Mouse (Mus musculus): ENCODE measurements around the gene Krt18.
"Not testable (repeated sequence)": the region's sequence is repeated elsewhere in the genome, so short reads cannot be mapped to it uniquely, and the experiment has no call there.

The Krt18 gene

DNA sequence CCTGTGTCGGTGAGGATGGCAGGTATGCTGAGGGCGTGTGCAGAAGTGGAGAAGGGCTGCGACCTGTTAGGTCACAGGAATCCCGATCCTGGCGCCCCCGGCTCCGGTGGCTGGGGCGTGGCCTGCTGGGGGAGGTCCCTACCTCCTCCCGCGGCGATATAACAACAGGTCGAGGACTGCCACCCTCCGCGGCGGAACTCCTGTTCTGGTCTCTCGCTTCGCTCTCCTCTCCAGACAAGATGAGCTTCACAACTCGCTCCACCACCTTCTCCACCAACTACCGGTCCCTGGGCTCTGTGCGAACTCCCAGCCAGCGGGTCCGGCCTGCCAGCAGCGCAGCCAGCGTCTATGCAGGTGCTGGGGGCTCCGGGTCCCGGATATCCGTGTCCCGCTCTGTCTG lies at the start of gene Krt18:
Krt18 (plus strand) TSS at position 141 of the 400 bp plus-strand sequence.
- peak; percentile 33 to 54 for DNase-seq

DNA sequence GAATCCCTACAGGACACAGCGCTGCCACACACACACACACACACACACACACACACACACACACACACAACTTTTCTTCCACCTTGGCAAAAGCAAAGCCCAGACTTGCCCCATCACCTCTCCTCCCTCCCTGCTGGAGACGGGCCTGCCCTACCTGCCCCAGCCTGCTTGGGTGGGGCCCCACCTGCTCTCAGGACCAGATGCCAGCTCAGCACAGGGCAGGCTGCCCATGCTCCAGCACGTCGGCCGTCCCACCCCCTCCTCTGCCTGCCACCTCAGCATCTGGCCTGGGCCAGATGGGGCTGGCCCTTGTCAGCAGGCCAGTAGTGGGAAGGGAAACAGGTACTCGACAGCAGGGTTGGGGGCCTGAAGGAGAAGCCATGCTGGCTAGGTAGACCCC lies 47.1 kb upstream of the Krt18 start:
- DNase-seq: peak; percentile 92 to 93

DNA sequence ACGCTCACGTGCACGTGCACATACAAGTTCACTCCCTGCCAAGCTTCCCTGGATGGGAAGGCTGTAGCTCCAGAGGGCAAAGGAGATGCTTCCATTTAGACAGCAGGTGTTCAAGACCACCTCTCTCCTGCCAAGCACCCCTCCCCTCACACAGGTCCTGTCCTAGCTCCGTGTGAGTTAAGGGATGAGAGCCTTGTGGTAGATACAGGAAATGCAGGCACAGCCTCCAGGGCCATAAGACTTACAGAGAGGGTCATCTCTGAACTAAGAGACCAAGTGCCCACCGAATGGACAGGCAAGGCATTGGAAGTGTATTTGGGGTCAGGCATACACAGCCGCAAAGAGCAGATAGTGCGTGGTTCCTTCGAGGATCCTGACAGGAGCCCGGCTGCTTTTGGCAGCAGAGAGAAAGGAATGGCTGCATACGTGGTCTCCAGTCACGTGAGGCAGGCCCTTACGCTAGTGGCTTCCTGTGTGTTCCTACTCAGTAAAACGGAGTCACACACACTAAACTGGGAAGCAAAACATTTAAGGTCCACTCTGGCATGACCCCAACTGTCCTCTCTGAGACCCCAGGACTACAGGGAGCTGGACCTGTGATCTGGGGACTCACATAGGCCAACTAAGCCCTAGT lies 44.5 kb upstream of the Krt18 start:
- peak in 1 of 2 experiments; percentile 12 for DNase-seq

DNA sequence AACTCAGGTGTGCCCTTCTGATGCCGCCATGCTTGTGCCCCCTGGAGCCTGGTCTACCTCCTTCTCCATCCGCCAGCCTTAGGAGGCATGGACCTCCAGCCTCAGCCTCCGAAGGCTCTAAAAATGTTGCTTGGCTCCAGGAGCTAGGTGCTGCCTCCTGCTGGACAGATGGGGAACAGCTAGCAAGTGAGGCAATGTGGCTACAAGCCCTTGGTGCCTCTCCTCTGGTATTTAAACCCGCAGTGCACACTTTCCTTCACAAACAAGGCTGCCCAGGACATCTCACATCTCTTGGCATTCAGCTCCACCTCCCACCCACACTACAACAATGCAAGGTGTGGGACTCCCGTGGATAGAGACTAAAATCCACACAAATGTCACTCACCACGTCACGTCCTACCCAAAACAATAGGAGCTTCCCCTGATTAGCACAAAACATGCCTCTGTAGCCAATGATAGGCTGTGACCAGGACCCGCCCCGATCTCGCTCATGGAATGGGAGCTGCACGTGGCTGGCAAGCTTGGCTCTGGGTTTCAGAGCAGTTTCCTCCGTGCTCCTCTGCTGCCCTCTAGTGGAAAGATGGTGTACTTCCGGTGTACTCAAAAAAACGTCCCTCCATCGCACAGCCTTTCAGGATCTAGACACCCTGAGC lies 43.9 kb upstream of the Krt18 start:
- peak; percentile 95 for DNase-seq

DNA sequence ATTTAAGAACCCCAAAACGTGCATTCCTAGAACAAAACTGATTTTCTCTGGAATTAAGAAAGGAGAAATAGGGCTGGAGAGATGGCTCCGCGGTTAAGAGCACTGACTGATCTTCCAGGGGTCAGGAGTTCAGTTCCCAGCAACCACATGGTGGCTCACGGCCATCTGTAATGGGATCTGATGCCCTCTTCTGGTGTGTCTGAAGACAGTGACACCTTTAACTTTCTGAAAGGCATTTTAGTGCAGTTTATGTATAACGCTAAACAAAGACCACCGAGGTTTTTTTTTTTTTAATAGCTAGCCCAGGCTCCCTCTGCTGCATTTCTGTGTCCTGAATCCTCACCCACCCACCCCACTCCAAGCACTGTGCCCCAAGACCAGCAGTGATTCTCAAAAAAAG lies 43.2 kb upstream of the Krt18 start:
- DNase-seq: no peak

DNA sequence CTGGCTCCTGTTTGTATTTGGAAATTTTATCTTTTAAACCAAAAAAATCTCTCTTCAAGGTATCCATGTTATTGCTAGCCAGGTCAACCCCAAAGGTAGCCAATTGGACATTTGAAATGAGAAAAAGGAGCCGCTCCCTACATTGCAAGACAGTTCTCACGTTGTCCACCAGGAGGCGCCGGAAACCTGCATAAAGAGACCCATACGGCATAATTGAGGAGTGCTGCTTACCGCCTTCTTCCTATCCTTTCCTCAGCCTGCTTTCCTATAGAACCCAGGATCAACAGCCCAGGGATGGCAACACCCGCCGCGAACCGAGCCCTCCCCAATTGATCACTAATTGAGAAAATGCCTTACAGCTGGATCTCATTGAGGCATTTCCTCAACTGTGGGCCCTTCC lies 39.9 kb upstream of the Krt18 start:
- peak; percentile 79 to 91 for DNase-seq

DNA sequence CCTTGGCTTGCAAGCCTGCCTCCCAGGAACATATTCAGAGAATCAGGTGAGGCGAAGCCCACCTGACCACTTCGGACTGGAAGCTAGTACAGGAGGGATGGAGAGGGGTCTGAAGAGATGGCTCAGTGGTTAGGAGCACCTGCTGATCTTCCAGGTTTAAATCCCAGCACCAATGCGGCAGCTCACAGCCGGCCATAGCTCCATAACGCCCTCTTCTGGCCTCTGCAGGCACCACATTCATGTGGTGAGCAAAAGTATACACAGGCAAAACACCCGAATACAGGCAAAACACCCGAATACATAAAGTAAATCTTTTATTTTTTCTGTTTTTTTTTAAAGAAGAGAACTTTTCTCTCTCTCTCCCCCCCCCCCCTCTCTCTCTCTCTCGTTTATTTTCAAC lies 39.3 kb upstream of the Krt18 start:
- DNase-seq: no peak

DNA sequence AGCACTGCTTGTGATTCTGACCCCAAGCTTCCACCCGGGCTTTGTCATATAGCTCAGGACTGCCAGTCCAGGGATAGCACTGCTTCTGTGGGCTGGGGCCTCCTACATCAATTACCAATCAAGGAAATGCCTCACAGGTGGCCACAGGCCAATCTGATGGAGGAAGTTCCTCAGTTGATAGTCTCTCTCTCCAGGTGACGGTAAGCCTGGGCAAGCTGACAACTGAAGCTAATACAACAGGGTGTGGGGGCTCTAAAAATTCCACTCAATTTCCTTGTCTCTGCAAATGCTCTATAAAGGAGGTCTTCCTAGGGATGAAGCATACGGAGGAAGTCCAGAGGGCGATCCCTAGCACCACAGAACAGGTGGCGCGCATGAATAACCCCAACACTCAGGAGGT lies 37.0 kb upstream of the Krt18 start:
- DNase-seq: no peak

DNA sequence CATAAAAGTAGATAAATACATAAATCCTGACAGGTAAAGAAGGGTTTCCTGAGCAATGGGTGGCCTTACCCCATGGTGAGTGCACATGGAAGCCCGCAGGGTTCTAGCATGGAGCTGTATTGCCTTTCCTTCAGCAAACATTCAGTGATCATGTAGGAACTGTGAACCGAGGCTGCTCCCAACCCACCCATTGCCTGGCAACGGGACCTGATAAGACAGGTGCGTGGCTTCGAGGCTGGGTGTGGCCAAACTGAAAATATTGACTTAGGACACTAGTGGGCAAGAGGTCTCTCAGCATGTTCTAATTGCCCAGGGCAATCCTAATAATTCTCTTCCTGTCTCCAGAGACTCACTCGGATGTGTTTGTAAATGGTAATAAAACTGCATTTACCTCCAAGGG lies 33.6 kb upstream of the Krt18 start:
- no peak for DNase-seq

DNA sequence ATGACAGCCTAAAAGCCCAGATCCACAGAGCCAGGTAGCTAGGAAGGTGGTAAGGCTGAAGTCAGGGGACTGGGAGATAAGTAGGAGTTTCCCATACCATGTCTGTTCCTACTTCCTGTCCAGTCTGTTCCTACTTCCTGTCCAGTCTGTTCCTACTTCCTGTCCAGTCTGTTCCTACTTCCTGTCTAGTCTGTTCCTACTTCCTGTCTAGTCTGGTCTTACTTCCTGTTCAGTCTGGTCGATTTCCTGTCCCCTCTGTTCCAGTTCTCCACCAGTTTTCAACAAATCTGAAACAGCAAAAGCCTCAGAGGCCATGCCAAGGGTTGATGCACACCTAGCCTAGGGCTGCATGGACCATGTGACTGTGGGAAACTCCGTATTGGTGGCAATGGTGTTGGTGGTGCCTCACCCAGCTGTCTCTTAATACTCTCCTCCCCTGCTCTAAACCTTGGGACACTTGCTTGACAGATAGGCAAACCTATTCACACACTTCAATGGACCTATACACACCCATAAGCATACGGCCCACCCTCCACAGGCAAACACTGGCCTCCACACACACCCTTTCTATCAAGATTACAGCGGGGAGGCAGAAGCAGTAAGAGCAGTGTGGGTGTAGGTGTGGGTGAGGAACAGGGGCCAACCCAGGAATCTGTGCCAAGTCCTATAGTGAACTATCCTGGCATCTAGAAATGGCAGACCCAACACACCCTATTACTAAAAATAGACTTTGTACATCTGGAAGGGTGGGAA lies 32.3 kb upstream of the Krt18 start:
- DNase-seq: no peak

DNA sequence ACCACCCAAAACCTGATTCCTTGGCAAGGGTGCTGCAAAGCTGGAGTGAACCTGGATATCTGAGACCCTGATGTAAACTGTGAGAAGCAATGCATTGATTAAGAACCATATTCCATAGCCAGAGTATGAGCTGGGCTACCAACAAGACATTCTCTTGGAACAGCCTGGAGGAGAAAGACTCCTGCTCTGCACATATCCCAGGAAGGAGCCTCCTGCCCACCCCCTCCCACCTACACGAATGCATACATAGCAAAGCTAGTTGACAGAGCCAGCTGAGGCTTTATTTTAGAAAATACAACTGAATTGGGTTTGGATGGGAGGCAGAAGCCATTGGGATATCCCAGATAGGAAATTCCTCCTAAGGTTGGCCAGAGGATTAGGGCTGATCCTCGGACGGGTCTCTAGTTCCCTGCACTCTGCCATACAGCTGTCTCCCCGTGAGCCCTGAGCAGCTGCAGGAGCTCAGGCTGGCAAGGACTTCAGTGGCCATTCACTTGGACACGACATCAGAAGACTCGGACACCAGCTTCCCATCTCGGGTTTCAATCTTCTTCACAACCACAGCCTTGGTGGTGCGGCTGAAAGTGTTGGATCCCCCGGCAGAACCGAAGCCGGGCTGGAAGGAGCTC lies 31.4 kb upstream of the Krt18 start:
- not testable (repeated sequence) for DNase-seq

DNA sequence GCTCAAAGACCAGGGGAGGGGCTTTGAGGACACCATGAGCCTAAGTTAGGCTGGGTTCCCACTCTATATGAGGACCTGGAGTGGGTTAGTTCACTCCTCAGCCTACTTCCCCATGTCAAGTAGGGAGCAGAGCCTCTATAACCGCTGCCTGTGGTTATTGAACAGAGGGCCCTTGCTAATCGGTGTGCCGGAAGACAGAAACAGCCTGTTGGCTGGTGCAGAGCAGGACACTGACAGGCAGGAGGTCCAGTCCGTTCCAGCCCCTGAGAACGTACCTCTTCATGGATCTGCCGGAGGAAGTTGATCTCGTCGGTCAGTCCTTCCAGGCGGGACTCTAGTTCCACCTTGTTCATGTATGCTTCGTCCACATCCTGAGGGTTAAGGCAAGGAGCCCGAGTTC lies 28.8 kb upstream of the Krt18 start:
- DNase-seq: no peak

DNA sequence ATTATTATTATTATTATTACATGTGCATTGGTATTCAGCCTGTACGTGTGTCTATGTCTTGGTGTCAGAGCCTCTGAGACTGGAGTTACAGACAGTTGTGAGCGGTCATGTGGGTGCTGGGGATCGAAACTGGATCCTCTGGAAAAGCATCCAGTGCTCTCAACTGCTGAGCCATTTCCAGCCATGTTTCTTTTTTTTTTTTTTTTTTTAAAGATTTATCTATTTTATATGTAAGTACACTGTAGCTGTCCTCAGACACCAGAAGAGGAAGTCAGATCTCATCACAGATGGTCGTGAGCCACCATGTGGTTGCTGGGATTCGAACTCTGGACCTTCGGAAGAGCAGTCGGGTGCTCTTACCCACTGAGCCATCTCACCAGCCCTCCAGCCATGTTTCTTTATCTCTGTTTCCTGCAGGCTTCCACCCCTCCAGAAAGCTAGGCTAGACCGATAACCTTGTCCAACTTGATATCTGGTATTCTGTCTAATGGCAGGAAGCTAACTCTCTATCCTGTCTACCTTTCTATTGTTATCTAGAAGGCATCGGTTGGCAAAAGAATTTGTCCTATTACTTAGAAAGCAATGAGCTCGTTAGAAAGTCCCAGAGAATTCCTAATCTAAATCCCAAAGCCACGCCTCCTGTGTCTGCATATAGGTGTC lies 28.2 kb upstream of the Krt18 start:
- no peak for DNase-seq

DNA sequence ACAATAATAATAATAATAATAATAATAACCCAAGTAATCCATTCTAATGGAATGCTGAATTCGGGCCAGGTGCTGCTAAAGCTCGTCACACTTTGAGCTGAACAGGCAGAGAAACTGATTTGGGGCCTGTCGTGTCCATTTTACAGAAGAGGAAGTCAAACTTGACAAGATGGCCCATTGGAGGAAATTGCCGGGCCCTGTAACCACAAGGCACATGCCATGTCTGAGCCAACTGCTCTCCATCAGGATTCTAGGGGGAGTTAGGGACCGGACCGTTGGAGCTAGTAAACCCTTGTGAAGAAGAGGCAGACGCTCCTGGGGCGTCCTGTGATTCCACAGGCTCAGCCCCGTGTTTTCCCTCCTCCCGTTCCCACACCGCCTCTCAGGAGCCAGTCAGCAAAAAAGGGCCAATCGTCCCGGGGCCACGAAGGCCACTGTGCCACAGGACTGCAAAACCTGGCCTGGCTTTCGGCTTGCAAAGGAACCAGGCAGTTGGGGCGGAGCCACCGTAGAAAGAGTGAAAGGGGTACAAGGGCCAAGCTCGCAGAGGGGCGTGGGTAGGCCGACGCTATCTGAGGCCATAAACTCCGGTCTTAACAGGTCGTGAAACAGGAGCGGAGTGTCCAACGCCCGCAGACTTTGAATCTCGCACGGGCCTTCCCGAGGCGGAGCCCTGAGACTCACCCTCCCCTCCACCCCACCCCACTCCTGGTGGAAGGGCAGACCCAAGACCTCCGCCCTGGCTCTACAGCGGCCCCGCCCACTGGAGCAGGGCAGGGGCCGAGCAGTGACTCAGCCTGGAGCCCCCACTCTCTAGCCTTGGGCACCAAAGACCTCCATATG lies 25.1 kb upstream of the Krt18 start:
- peak; percentile 88 to 89 for DNase-seq

DNA sequence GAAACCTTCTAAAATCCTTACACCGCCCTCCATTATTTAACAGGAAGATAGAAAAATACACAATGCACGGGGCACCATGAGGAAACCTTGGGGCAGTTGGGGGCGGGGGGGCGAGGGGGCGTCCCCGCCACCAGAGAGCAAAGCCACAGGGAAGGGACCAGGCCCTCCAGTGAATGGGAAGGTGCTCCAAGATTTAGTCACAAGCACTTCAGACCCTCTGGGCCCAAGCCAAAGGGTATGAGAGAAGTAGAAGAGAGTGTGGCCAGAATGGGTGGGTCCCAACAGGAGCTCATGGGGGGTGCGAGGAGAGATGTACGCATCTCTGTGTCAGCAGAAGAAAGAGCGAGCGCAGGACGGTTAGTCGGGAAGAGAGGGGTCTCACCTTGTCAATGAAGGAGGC lies 24.5 kb upstream of the Krt18 start:
- DNase-seq: peak in 1 of 2 experiments; percentile 35

DNA sequence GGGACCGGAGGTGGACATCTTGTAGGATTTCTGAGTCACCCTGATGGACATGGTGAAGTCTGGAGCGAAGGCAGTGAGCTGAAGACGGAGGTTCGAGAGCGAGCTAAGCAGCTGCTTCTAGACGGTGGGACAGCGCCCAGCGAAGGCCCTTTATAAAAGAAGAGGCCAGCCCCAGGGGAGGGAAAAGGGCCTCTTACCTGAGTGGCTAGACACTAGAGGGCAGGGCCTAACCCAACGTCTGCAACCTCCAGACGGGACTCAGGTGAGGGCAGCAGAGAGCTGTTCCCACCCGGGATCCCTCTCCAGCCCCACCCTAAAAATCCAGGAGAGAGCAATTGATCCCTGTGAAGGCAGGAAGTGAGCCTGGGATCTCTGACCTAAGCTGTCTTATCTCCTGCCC lies 23.8 kb upstream of the Krt18 start, which contains the start of gene Krt8:
Krt8 (minus strand) TSS at position 294 of the 400 bp plus-strand sequence.
- DNase-seq: peak; percentile 78 to 81

DNA sequence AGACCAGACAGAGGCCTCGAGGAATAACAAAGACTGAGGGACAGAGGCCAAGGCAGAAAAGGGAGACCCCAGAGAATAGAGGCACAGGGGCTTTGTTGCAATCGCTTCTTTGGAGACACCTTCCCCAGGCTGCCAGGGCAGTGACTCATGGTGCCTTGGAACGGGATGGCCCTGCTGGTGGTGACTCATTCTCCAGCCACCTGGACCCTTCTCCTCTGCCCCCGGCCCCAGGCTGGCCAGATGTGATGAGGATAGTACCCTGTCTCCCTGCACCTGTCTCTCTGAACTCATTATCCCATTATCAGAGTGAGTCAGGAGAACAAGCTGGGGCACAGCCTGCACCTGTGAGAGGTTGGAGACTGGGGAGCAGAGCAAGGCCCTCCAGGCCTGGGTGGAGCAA lies 22.7 kb upstream of the Krt18 start:
- no peak for DNase-seq

DNA sequence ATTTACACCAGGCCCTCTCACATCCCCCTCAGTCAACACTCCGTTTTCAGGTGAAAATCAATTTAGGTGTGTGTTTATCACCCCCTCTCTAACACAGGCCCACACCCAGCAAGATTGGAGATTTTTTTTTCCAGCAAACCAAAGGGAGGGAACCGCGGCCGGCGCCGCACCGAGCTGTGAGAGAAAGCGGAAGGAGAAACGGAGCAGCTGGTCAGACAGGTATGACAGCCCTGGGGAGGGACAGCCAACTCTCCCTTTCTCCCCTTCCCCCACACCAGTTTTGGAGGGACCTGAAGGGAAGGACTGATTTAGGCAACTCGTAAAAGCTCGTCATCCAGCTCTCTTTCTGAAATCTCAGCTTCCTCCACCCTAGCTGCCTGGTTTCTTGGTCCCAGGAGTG lies 21.7 kb upstream of the Krt18 start:
- DNase-seq: peak in 1 of 2 experiments; percentile 41

DNA sequence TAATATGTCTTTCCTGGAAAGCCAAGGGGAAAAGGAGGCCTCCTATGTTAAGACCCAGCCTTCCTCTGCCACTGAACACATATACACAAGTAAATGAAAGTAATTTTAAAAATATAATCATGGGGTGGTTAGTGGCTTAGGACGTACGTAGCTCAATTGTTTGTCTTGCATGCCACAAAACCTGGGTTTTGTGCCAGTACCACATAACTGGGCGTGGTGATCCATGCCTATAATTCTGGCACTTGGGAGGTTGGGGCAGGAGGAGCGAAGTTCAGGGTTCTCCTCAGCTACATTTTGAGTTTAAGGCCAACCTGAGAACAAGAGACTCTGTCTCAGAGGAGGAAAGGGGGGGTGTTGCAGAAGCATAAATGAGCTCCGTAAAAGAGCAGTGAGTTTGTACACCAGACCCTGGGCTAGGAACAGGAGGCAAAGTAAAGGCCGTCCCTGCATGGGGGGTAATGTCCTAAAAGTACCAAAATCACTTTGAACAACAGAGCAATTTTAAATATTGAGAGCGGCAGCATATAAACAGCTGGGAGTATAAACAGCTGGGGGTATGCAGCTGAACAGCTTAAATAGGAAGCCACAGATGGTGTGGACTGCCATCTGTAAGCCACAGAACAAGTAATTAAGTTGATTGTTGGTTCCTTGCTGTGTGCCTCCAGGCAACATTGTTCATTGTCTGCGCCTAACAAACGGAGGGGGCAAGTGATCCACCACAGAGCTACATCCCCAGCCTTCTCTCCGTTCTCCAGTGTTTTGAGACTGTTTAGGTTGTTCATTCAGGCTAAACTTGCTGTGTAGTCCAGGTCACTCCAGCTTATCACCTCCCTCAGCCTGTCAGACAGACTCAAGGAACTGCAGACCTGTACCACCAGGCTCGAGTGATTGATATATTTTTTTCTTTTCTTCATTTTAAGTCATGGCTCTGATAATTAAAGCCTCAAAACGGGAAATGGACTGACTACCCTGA lies 20.6 kb upstream of the Krt18 start:
- no peak for DNase-seq

DNA sequence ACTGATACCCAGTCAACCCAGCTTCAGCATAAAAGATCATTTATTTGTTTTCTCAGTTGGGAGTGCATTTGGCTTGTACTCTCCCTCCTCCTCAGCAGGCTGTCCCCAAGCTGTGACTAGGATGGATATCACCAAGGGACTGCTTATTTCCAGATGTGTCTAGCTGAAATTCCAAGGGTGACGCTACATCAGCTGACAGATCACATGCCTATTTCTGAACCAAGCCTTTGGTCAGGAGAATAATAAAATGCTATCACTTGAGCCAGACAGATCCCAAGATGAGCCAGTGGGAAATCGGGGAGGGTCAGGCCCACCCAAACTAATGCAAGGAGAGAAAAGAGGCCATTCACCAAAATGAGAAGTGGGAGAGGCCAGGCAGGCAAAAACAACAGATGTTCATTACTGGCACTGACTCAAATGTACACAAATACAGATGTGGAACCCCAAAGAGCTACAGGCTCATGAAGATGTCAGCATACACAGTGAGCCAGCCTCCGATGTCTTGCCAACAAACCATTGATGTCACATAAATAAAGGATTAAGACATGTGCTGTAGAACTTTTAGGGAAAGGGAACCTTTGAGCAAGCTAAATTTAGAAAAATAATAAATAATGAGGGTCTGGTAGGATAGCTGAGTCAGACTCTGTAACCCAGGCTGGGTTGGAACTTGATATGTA lies 17.3 kb upstream of the Krt18 start:
- no peak for DNase-seq

Measured in kidney, postnatal 36 days (tissue).